Mouse (Mus musculus) hindbrain, postnatal 0 days (tissue): ENCODE data around the gene A630073D07Rik. TPM values are rescaled to one million over a fixed set of nuclear protein-coding genes. Genes with fewer than 3 reads are reported as not detected.
"Not testable (repeated sequence)": the region's sequence is repeated elsewhere in the genome, so short reads cannot be mapped to it uniquely, and the experiment has no call there.

Source experiments
- ATAC-seq: fragments of 200-750 bp; cut with Nextera tagmentation; 2 replicates; pipeline ENCODE4 v1.8.0; 2017; ENCODE audit warnings: mild to moderate bottlenecking, moderate TSS enrichment, moderate library complexity
- DNase-seq: peaks from one replicate; pipeline ENCODE4 v3.0.0-alpha.2; 2015; ENCODE audit warnings: low spot score
- H3K27ac ChIP-seq: fragments of 300-500 bp; sonication (generic); 2 replicates; pipeline ENCODE4 v1.5.1; 2014; ENCODE audit warnings: mild to moderate bottlenecking
- H3K27me3 ChIP-seq: fragments of 300-500 bp; sonication (generic); 2 replicates; pipeline ENCODE4 v1.6.1; 2014; ENCODE audit warnings: low read length, mixed read lengths; ENCODE audit not compliant: insufficient read depth
- H3K36me3 ChIP-seq: fragments of 300-500 bp; sonication (generic); 2 replicates; pipeline ENCODE4 v1.6.1; 2014; ENCODE audit warnings: low read length, mixed read lengths; ENCODE audit not compliant: insufficient read depth
- H3K4me1 ChIP-seq: fragments of 300-500 bp; sonication (generic); 2 replicates; pipeline ENCODE4 v1.6.1; 2014; ENCODE audit warnings: antibody characterized with exemption, low read length, mixed read lengths; ENCODE audit not compliant: insufficient read depth
- H3K4me2 ChIP-seq: fragments of 300-500 bp; sonication (generic); 2 replicates; pipeline ENCODE4 v1.6.1; 2014; ENCODE audit warnings: low read depth, mild to moderate bottlenecking, low read length, moderate library complexity, mixed read lengths
- H3K4me3 ChIP-seq: fragments of 300-500 bp; sonication (generic); 2 replicates; pipeline ENCODE4 v1.5.1; 2014; ENCODE audit warnings: low read length
- H3K9ac ChIP-seq: fragments of 300-500 bp; sonication (generic); replicated peaks from 2 replicates; pipeline ENCODE4 v1.6.1; 2014; ENCODE audit warnings: mild to moderate bottlenecking, low read length, moderate library complexity, mixed read lengths
- H3K9me3 ChIP-seq: fragments of 300-500 bp; sonication (generic); 2 replicates; pipeline ENCODE4 v1.6.1; 2016; ENCODE audit warnings: low read length, mixed read lengths
- CTCF ChIP-seq: IDR thresholded peaks from 2 replicates; pipeline ENCODE4 v1.5.1; 2016; ENCODE audit warnings: antibody characterized with exemption, control low read depth, low read depth
- WGBS: fragments of 180-500 bp; shearing (Covaris S2); extraction: QIAGEN DNeasy Blood & Tissue Kit; methylation state at CpG from one replicate; pipeline ENCODE4 v1.1.7; 2014; 5-methylcytosine and 5-hydroxymethylcytosine counted together
- polyA plus RNA-seq: library from polyadenylated mRNA; unstranded; fragments of >200 nt; fragmentation: Nextera tagmentation; extraction: Ambion mirVana; gene quantifications from 2 replicates; pipeline ENCODE4 v1.2.1, GENCODE M21; 2015
- total RNA-seq: library from RNA; depleted of rRNA; stranded (reverse); fragments of >200 nt; gene quantifications from 2 replicates; pipeline ENCODE4 v1.2.3, GENCODE M21; 2014; rRNA removed

Gene A630073D07Rik
- not detected in 2 replicates for total RNA-seq
- polyA plus RNA-seq: not detected in 2 replicates

GRCm38 (mm10) chr6:132651426-132651825 lies at the start of gene A630073D07Rik:
Gene A630073D07Rik (minus strand): TSS chr6:132651526.
- Histone ChIP-seq H3K4me2 (no peak within 1 kb of the TSS), H3K27me3 (no peaks in the 10 kb centered on the region), H3K27ac (no peak within 1 kb of the TSS), H3K9me3 (no peaks in the 10 kb centered on the region), H3K4me1 (no peaks in the 10 kb centered on the region), H3K9ac (no peak within 1 kb of the TSS), H3K4me3 (no peak within 1 kb of the TSS), H3K36me3 (no peaks in the 10 kb centered on the region)
- ATAC-seq: no peak
- WGBS: 71% methylated on average over 1 of the region's 1 CpGs
- no peak for DNase-seq
- no peak for TF ChIP-seq CTCF

DNA sequence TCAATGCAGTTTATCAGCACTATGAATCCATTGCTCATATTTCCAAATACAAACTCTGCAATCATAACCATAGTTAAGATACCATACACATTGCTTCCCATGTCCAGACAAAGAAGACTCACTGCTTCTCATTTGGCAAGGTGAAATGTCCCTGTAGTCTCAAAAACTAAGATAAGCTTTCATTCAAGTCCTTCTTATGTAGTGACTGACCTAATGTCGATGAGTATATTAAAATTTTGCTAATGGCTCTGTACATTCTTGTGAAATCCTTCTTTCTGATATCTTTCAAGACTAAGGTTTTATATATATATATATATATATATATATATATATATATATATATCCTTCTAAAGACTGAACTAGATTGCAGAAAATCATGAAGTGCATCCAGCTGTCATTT lies 49.6 kb upstream of the A630073D07Rik start, which contains the start of gene Tas2r121:
Gene Tas2r121 (minus strand): TSS at position 101 of the 400 bp plus-strand sequence.
- Histone ChIP-seq H3K27ac (no peak within 1 kb of the TSS), H3K27me3 (no peaks in the 10 kb centered on the region), H3K9ac (no peak within 1 kb of the TSS), H3K9me3 (0 out of 2 replicates have a peak, but pooled peaks cover 2% of the 10 kb centered on the region), H3K4me1 (no peaks in the 10 kb centered on the region), H3K4me3 (no peak within 1 kb of the TSS), H3K4me2 (no peak within 1 kb of the TSS), H3K36me3 (no peaks in the 10 kb centered on the region)
- ATAC-seq (no peak), DNase-seq (no peak)
- 73% methylated on average over 1 of the region's 1 CpGs for WGBS
- no peak for TF ChIP-seq CTCF

- not testable (repeated sequence) for H3K4me1 ChIP-seq, DNase-seq, H3K27ac ChIP-seq, H3K36me3 ChIP-seq, H3K9me3 ChIP-seq, H3K27me3 ChIP-seq, H3K4me2 ChIP-seq, H3K9ac ChIP-seq, ATAC-seq, H3K4me3 ChIP-seq
- WGBS: 85% methylated on average over 7 of the region's 7 CpGs
These were observed 40.3 kb upstream of the A630073D07Rik start for GRCm38 (mm10) chr6:132691596-132691995.

DNA sequence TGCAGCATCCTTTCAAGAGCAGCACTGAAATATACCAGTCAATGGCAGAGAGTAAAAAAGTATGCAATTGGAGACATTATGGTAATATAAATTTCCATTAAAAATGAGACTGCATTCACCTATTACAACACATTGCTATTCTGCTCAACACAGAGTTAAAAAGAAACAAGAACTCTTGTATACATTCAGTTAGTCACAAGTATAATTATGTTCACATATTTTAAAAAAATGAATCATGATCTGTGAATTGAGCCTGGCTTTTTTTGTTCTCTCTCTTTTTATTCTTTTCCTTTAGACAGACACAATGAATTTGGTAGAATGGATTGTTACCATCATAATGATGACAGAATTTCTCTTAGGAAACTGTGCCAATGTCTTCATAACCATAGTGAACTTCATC lies 5.3 kb upstream of the A630073D07Rik start, which contains the start of gene Tas2r120:
Gene Tas2r120 (plus strand): TSS at position 301 of the 400 bp plus-strand sequence.
- no peak for DNase-seq
- Histone ChIP-seq H3K9me3 (no peaks in the 10 kb centered on the region), H3K36me3 (no peaks in the 10 kb centered on the region), H3K27me3 (no peaks in the 10 kb centered on the region), H3K9ac (no peak within 1 kb of the TSS), H3K27ac (no peak within 1 kb of the TSS), H3K4me1 (no peaks in the 10 kb centered on the region), H3K4me2 (no peak within 1 kb of the TSS), H3K4me3 (no peak within 1 kb of the TSS)
- TF ChIP-seq CTCF: no peak
- no peak for ATAC-seq

GRCm38 (mm10) chr6:132649399-132649798 lies 1.9 kb downstream of the A630073D07Rik start:
- Histone ChIP-seq H3K9ac (no peak overlapping the region), H3K27ac (no peak overlapping the region), H3K4me3 (no peak overlapping the region), H3K9me3 (no peaks in the 10 kb centered on the region), H3K4me1 (no peaks in the 10 kb centered on the region), H3K4me2 (no peak overlapping the region), H3K27me3 (no peaks in the 10 kb centered on the region), H3K36me3 (no peaks in the 10 kb centered on the region)
- DNase-seq (peak; percentile 59), ATAC-seq (no peak)
- peak; percentile 69 for TF ChIP-seq CTCF

DNA sequence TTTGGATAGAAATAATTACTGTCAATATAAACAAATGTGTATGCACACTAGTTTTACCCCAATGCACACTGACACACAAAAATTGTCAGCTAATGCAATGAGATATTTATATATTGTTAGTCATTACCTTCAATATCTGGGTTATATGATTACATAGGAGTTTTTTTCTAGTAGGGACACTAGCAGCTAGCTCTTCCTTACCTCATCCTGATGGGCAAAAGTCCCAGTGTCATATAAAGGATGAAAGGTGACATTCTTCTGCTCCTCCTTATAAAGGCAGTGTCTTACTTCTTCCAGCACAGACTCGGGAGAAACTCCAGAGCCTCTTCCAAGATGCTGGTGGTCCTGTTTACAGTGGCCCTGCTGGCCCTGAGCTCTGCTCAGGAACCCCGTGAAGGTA lies 55.7 kb downstream of the A630073D07Rik start, which contains the start of gene Prp2:
Gene Prp2 (plus strand): TSS at position 301 of the 400 bp plus-strand sequence.
- H3K4me2 ChIP-seq, DNase-seq, ATAC-seq, H3K4me3 ChIP-seq, H3K36me3 ChIP-seq, H3K27ac ChIP-seq, H3K9ac ChIP-seq, H3K9me3 ChIP-seq, H3K4me1 ChIP-seq, H3K27me3 ChIP-seq: not testable (repeated sequence)
- whole genome bisulfite sequencing: 60% methylated on average over 2 of the region's 2 CpGs

Other genes with a start within 250 kb of the A630073D07Rik start
- not detected in 2 replicates for gene Prh1, start 81.7 kb downstream of the A630073D07Rik start, total RNA-seq
- gene Prh1, start 81.7 kb downstream of the A630073D07Rik start, polyA plus RNA-seq: not detected in 2 replicates
- gene Prp2, start 55.6 kb downstream of the A630073D07Rik start, total RNA-seq: not detected in 2 replicates
- not detected in 2 replicates for gene Prp2, start 55.6 kb downstream of the A630073D07Rik start, polyA plus RNA-seq
- not detected in 2 replicates for gene Tas2r120, start 5.4 kb upstream of the A630073D07Rik start, total RNA-seq
- gene Tas2r120, start 5.4 kb upstream of the A630073D07Rik start, polyA plus RNA-seq: not detected in 2 replicates
- gene Tas2r121, start 49.5 kb upstream of the A630073D07Rik start, total RNA-seq: not detected in 2 replicates
- gene Tas2r121, start 49.5 kb upstream of the A630073D07Rik start, polyA plus RNA-seq: not detected in 2 replicates
- gene Tas2r122, start 60.4 kb upstream of the A630073D07Rik start, total RNA-seq: not detected in 2 replicates
- gene Tas2r122, start 60.4 kb upstream of the A630073D07Rik start, polyA plus RNA-seq: not detected in 2 replicates
- gene Tas2r115, start 86.5 kb upstream of the A630073D07Rik start, total RNA-seq: not detected in 2 replicates
- not detected in 2 replicates for gene Tas2r115, start 86.5 kb upstream of the A630073D07Rik start, polyA plus RNA-seq
- not detected in 2 replicates for gene Tas2r124, start 103.2 kb upstream of the A630073D07Rik start, total RNA-seq
- not detected in 2 replicates for gene Tas2r124, start 103.2 kb upstream of the A630073D07Rik start, polyA plus RNA-seq
- not detected in 2 replicates for gene Tas2r102, start 110.6 kb upstream of the A630073D07Rik start, total RNA-seq
- not detected in 2 replicates for gene Tas2r102, start 110.6 kb upstream of the A630073D07Rik start, polyA plus RNA-seq
- gene Tas2r136, start 126.6 kb upstream of the A630073D07Rik start, total RNA-seq: not detected in 2 replicates
- not detected in 2 replicates for gene Tas2r136, start 126.6 kb upstream of the A630073D07Rik start, polyA plus RNA-seq
- not detected in 2 replicates for gene Tas2r117, start 151.3 kb upstream of the A630073D07Rik start, total RNA-seq
- gene Tas2r117, start 151.3 kb upstream of the A630073D07Rik start, polyA plus RNA-seq: not detected in 2 replicates
- not detected in 2 replicates for gene Tas2r123, start 195.6 kb upstream of the A630073D07Rik start, total RNA-seq
- not detected in 2 replicates for gene Tas2r123, start 195.6 kb upstream of the A630073D07Rik start, polyA plus RNA-seq
- not detected in 2 replicates for gene Tas2r116, start 203.9 kb upstream of the A630073D07Rik start, total RNA-seq
- gene Tas2r116, start 203.9 kb upstream of the A630073D07Rik start, polyA plus RNA-seq: not detected in 2 replicates
- not detected in 2 replicates for gene Tas2r110, start 216.5 kb upstream of the A630073D07Rik start, total RNA-seq
- not detected in 2 replicates for gene Tas2r110, start 216.5 kb upstream of the A630073D07Rik start, polyA plus RNA-seq
- gene Tas2r113, start 241.5 kb upstream of the A630073D07Rik start, total RNA-seq: not detected in 2 replicates
- not detected in 2 replicates for gene Tas2r113, start 241.5 kb upstream of the A630073D07Rik start, polyA plus RNA-seq